Mouse (Mus musculus) spleen, postnatal 10 days (tissue): ENCODE data around the gene Lpcat2b.
A peak's percentile ranks its signal among the peaks of the same experiment; 100 is the strongest.

Experiments
- DNase-seq, 2 experiments: peaks; one replicate each; pipeline ENCODE4 v3.0.0; 2021 to 2022; ENCODE audit warnings: low spot score in 2 of 2

Lpcat2b gene

GRCm38 (mm10) chr5:107447977-107448376, 16.6 kb downstream of the Lpcat2b start:
- no peak for DNase-seq

- DNase-seq, result no peak
Observed at GRCm38 (mm10) chr5:107448784-107449183, 17.4 kb downstream of the Lpcat2b start.

GRCm38 (mm10) chr5:107449620-107450019, 18.3 kb downstream of the Lpcat2b start:
- no peak for DNase-seq

GRCm38 (mm10) chr5:107450299-107450698, 18.9 kb downstream of the Lpcat2b start:
- no peak for DNase-seq

- DNase-seq, result no peak
Observed at GRCm38 (mm10) chr5:107462147-107463076, 31.1 kb downstream of the Lpcat2b start.

- DNase-seq, result no peak
Observed at GRCm38 (mm10) chr5:107466501-107466900, 35.2 kb downstream of the Lpcat2b start.

GRCm38 (mm10) chr5:107467098-107467497, 35.7 kb downstream of the Lpcat2b start:
- no peak for DNase-seq

- DNase-seq, result peak; percentile 26 to 35
Observed at GRCm38 (mm10) chr5:107470600-107471329, 39.4 kb downstream of the Lpcat2b start.

- no peak for DNase-seq
Observed at GRCm38 (mm10) chr5:107480194-107480593, 48.8 kb downstream of the Lpcat2b start.
